Mouse (Mus musculus) gastrocnemius, postnatal 14 days (tissue): Measurements from ENCODE around the gene Slc26a10. TPM values are rescaled to one million over a fixed set of nuclear protein-coding genes. Genes with fewer than 3 reads are reported as not detected.

Experiments used
- DNase-seq: peaks from one replicate; pipeline ENCODE4 v3.0.0; 2021; ENCODE audit warnings: mixed read lengths
- intact Hi-C: fragments of 180-260 bp; cut with DNase I; formaldehyde crosslinking; loops from one replicate; pipeline ENCODE4 v1.15.1; 2025; ENCODE audit warnings: low total_unique reads
- total RNA-seq, 2 experiments: library from RNA; stranded (reverse); gene quantifications; 2 replicates each; pipeline ENCODE4 v1.2.3; 2021

The Slc26a10 gene
- total RNA-seq, 2 experiments from 2014 or later = 3.7 to 7.6 TPM

- no peak for DNase-seq
- intact Hi-C loops = no loop called here
Observed at GRCm38 (mm10) chr10:127187371-127188078, 7.1 kb upstream of the Slc26a10 start.

- DNase-seq = no peak
- intact Hi-C loops = no loop called here
Observed at GRCm38 (mm10) chr10:127186451-127186850, 6.0 kb upstream of the Slc26a10 start.

- intact Hi-C loops = no loop called here
- no peak for DNase-seq
Observed at GRCm38 (mm10) chr10:127185506-127185905, 5.1 kb upstream of the Slc26a10 start.

GRCm38 (mm10) chr10:127185101-127185500, 4.7 kb upstream of the Slc26a10 start:
- intact Hi-C loops = no loop called here
- DNase-seq = peak; percentile 0

GRCm38 (mm10) chr10:127183759-127184158, 3.3 kb upstream of the Slc26a10 start:
- intact Hi-C loops = no loop called here
- peak; percentile 8 for DNase-seq

GRCm38 (mm10) chr10:127182624-127183023, 2.2 kb upstream of the Slc26a10 start:
- DNase-seq = peak; percentile 2
- intact Hi-C loops = no loop called here

GRCm38 (mm10) chr10:127181566-127181965, 1.1 kb upstream of the Slc26a10 start:
- intact Hi-C loops = no loop called here
- DNase-seq = peak; percentile 10

- intact Hi-C loops = no loop called here
Observed at GRCm38 (mm10) chr10:127180695-127181047, 226 bp upstream of the Slc26a10 start.

GRCm38 (mm10) chr10:127178286-127179027, 2.0 kb downstream of the Slc26a10 start:
- DNase-seq = peak; percentile 11
- intact Hi-C loops = loop anchor here (5.0 kb wide), 1 partner anchor 49 kb away; no protein-coding TSS in a partner anchor

More at GRCm38 (mm10) chr10:127180695-127181047, 226 bp upstream of the Slc26a10 start:
- no peak for DNase-seq

GRCm38 (mm10) chr10:127177719-127178118, 2.7 kb downstream of the Slc26a10 start:
- peak; percentile 76 for DNase-seq

GRCm38 (mm10) chr10:127177235-127177634, 3.2 kb downstream of the Slc26a10 start:
- DNase-seq = no peak
- intact Hi-C loops = loop anchor here (5.0 kb wide), 1 partner anchor 50 kb away; no protein-coding TSS in a partner anchor

More at GRCm38 (mm10) chr10:127177719-127178118, 2.7 kb downstream of the Slc26a10 start:
- intact Hi-C loops = loop anchor here (5.0 kb wide), 1 partner anchor 50 kb away; no protein-coding TSS in a partner anchor

GRCm38 (mm10) chr10:127176756-127177155, 3.7 kb downstream of the Slc26a10 start:
- intact Hi-C loops = loop anchor here (5.0 kb wide), 1 partner anchor 51 kb away; no protein-coding TSS in a partner anchor
- DNase-seq = no peak

GRCm38 (mm10) chr10:127176228-127176627, 4.2 kb downstream of the Slc26a10 start:
- intact Hi-C loops = loop anchor here (5.0 kb wide), 1 partner anchor 51 kb away; no protein-coding TSS in a partner anchor
- no peak for DNase-seq

- no peak for DNase-seq
- intact Hi-C loops = no loop called here
Observed at GRCm38 (mm10) chr10:127174170-127174569, 6.3 kb downstream of the Slc26a10 start.

- intact Hi-C loops = no loop called here
- no peak for DNase-seq
Observed at GRCm38 (mm10) chr10:127173148-127174065, 7.0 kb downstream of the Slc26a10 start.

- intact Hi-C loops = no loop called here
- DNase-seq = no peak
Observed at GRCm38 (mm10) chr10:127171631-127172200, 8.7 kb downstream of the Slc26a10 start.

- peak; percentile 71 for DNase-seq
- intact Hi-C loops = no loop called here
Observed at GRCm38 (mm10) chr10:127170837-127171272, 9.6 kb downstream of the Slc26a10 start.

- no peak for DNase-seq
- intact Hi-C loops = no loop called here
Observed at GRCm38 (mm10) chr10:127170002-127170401, 10.4 kb downstream of the Slc26a10 start.

GRCm38 (mm10) chr10:127167614-127168192, 12.7 kb downstream of the Slc26a10 start:
- intact Hi-C loops = loop anchor here (2.0 kb wide), 1 partner anchor 37 kb away; no protein-coding TSS in a partner anchor
- DNase-seq = no peak
